Mouse (Mus musculus): ENCODE data around the gene Tpi1.
A peak's percentile ranks its signal among the peaks of the same experiment; 100 is the strongest.
"Not testable (repeated sequence)": the region's sequence is repeated elsewhere in the genome, so short reads cannot be mapped to it uniquely, and the experiment has no call there.

Tpi1 gene

DNA sequence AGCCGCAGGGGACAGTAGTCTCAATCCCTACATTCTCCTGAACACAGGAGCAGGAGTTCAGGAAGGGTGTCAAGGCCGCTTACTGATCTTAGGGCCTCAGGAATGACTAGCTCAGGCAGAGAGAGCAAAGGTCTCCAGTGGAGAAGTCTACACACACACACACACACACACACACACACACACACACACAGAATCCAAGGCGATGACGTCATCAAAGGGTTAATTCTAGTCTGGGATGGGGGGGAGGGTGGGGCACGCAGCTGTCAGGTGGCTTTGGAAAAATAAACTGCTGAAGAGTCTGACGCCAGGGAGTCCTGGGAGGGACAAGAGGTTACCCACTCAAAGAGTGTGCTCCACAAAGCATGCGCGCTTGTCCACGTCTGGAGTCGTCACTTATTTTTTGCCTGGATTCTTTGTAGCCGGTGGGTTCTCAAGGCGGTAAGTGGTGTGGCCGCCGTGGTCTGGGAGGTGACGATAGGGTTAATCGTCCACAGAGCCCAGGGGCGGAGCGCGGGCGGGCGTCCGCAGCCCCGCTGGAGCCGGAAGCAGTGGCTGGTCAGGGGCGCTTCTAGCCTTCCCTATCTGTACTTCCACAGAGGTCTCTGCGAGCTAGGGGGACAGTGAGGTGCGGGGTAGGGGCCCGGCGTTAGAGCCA, 5.6 kb downstream of the Tpi1 start, which contains the start of gene Spsb2:
Gene Spsb2, plus strand, starts transcription at position 304 of the 655 bp plus-strand sequence.
- DNase-seq (ENCODE audit: low spot score) = peak; percentile 56

GRCm38 (mm10) chr6:124807986-124808357, 6.1 kb downstream of the Tpi1 start:
- DNase-seq (ENCODE audit: low spot score) = no peak

GRCm38 (mm10) chr6:124807366-124807765, 6.7 kb downstream of the Tpi1 start:
- no peak for DNase-seq (ENCODE audit: low spot score)

DNA sequence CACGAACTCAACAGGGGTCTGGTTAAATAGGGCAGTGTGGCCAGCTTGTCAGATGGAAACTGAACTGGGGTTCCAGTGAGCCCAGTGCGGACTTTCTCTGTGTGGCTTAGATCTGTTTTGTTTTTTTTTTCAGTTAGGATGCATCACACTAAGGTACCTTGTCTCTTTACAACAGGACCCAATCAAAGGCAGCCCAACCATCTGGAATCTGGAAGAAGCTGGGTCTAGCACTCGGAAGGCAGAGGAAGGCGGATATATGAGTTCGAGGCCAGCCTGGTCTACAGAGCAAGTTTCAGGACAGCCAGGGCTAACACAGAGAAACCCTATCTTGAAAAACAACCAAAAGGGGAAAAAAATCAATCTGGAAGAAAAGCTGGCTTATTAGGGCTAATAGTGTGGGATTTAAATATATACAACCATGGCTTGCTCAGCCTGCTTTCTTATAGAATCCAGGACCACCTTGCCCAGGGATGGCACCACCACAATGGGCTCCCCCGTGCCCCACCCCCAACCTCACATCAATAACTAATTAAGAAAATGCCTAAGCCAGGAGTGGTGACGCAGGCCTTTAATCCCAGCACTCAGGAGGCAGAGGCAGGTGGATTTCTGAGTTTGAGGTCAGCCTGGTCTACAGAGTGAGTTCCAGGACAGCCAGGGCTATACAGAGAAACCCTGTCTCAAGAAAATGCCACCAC, 7.5 kb downstream of the Tpi1 start:
- no peak for DNase-seq (ENCODE audit: low spot score)

DNA sequence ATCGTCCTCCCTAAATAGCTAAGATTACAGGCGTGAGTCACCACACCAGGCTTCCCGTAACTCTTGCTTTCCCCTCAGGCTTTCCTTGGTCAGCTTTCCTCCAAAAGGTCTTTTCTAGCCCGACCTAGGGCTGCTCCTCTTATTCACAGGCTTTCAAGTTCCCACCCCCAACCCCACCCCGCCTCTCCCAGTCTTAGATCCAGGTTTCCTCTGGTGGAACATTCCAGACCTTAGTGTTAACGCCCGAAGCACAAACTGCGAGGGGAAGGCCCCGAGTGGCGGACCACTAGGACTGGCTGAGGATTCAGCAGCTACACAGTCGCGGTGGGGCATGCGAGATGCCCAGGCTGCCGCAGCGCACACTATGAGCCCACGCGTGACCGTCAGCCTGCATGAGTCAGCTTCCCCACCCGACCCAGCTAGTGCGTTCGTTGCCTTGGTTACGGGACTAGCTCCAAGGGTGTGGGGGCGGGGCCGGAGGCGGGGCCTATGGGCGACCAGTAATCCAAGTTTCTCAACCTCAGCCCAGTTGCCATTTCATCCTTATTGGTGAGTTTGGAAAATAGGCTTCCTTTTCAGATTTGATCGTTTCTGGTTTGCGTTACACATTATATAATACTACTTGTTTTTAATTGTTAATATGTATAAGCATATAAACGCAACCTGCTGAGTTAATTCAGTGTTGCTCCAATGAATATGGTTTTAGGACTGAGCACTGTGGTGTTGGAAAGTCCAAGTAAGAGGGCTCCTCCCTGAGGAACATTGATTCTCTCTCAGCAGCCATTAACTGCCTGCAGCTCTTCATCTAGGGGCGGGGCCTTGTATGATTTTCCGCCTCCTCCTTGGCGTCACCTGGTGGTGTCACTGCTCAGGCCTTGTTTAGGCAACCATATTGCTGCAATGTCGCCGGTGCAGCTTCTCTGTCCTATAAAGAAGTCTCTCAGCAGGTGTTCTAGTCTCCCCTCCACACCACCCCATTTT, 8.5 kb downstream of the Tpi1 start:
- peak; percentile 95 for DNase-seq (ENCODE audit: low spot score)

- DNase-seq (ENCODE audit: low spot score) = no peak
Measured at GRCm38 (mm10) chr6:124804341-124804740, 9.8 kb downstream of the Tpi1 start.

- DNase-seq (ENCODE audit: low spot score) = not testable (repeated sequence)
Measured at GRCm38 (mm10) chr6:124803691-124804090, 10.4 kb downstream of the Tpi1 start.

GRCm38 (mm10) chr6:124803061-124803460, 11.0 kb downstream of the Tpi1 start:
- no peak for DNase-seq (ENCODE audit: low spot score)

DNA sequence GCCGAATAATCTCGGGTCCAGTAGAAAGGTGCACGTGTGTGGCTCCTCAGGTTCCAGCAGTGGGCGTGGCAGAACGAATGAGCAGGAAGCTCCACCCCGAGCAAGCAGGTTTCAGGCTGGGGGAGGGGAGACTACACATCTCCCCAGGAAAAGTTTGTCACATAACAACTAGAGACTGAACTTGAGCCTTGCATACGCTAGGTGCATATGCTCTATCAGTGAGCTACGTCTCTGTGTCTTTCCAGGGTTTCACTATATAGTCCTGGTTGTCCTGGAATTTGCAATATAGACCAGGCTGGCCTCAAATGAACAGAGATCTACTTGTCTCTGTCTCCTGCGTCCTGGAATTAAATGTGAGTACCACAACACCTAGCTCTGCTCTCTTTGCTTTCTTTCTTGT, 11.7 kb downstream of the Tpi1 start:
- DNase-seq (ENCODE audit: low spot score) = not testable (repeated sequence)

GRCm38 (mm10) chr6:124796200-124796599, 17.9 kb downstream of the Tpi1 start:
- DNase-seq (ENCODE audit: low spot score) = no peak

GRCm38 (mm10) chr6:124795781-124796180, 18.3 kb downstream of the Tpi1 start:
- DNase-seq (ENCODE audit: low spot score) = no peak

DNA sequence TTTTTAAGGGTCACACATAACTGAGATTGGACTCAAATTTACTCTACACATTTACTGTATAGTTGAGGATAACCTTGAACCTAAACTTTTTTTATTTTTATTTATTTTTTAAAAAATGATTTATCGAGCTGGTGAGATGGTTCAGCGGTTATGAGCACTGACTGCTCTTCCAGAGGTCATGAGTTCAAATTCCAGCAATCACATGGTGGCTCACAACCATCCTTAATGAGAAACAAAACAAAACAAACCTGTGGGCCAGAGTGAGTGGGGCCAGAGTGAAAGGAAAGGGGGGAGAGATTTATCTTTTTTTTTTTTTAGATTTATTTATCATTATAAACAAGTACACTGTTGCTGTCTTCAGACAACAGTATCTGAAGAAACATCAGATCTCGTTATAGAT, 22.2 kb downstream of the Tpi1 start:
- DNase-seq (ENCODE audit: low spot score) = no peak

- DNase-seq (ENCODE audit: low spot score) = no peak
Measured at GRCm38 (mm10) chr6:124790121-124790520, 24.0 kb downstream of the Tpi1 start.

- DNase-seq (ENCODE audit: low spot score) = no peak
Measured at GRCm38 (mm10) chr6:124789519-124789918, 24.6 kb downstream of the Tpi1 start.

GRCm38 (mm10) chr6:124787722-124788121, 26.4 kb downstream of the Tpi1 start:
- no peak for DNase-seq (ENCODE audit: low spot score)

DNA sequence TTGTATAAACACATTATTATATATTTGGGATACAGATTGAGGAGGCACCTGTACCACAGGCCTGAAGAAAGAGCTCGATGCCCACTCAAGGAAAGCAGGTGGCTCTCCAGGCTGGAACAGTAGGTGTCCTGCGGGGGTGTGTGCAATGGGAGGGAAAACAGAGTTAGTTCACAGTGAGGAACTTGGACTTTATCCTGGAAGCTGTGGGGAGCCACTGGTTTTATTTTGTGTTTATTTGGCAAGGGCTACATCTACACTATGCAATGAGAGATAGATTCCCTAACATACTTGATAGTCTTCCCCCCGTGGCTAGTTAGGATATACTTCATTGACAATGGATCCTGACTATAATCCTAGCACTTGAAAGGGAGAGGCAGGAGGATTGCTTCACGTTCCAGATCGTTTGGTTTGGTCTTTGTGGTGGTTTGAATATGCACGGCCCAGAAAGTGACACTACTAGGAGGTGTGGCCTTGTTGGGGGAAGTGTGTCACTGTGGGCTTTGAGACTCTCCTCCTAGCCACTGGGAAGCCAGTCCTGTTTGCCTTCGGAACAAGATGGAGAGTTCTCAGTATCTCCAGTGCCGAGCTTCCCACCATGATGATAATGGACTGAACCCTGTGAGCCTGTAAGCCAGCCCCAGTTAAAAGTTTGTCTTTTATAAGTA, 27.2 kb downstream of the Tpi1 start:
- DNase-seq (ENCODE audit: low spot score) = no peak

GRCm38 (mm10) chr6:124782436-124782835, 31.7 kb downstream of the Tpi1 start:
- DNase-seq (ENCODE audit: low spot score) = no peak

DNA sequence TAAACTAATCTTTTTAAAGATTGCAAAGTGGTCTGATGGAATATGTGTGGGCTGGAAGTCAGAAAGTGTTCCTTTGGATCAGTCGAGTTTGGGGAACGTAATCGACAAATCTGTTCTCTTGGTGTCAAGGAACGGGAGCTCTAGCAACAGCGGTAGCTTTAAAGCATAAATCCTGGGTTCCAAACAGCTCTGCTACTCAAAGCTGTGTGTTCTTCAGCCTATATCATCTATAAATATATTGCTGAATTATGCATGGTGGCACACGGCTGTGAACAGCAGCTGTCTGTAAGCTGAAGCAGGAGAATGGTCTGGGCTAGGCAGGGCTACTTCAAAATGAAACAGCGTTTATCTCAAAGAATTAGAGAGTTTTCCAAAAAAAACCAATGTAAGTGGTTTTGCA, 33.2 kb downstream of the Tpi1 start:
- no peak for DNase-seq (ENCODE audit: low spot score)

GRCm38 (mm10) chr6:124779984-124780416, 34.1 kb downstream of the Tpi1 start:
- DNase-seq (ENCODE audit: low spot score) = no peak

- no peak for DNase-seq (ENCODE audit: low spot score)
Measured at GRCm38 (mm10) chr6:124779222-124779983, 34.7 kb downstream of the Tpi1 start, which contains the start of gene Lrrc23. Gene Lrrc23 (minus strand): TSS chr6:124779727.

- DNase-seq (ENCODE audit: low spot score) = no peak
Measured at GRCm38 (mm10) chr6:124770511-124770910, 43.6 kb downstream of the Tpi1 start.

Measured in layer of hippocampus, adult 11-12 months (tissue).